Mouse (Mus musculus) megakaryocyte, embryonic 14.5 days (primary cell): ENCODE data around the gene Zfp664. TPM values are rescaled to one million over a fixed set of nuclear protein-coding genes. Genes with fewer than 3 reads are reported as not detected.

Experiments
- H3K27me3 ChIP-seq: replicated peaks from 2 replicates; pipeline ENCODE3; 2012; ENCODE audit warnings: inconsistent platforms
- H3K36me3 ChIP-seq: replicated peaks from 2 replicates; pipeline ENCODE3; 2012; ENCODE audit warnings: low read length, inconsistent platforms, mixed read lengths
- H3K4me1 ChIP-seq: 2 replicates; pipeline ENCODE4 v1.6.1; 2012; ENCODE audit warnings: inconsistent platforms
- H3K4me3 ChIP-seq: replicated peaks from 2 replicates; pipeline ENCODE3; 2012; ENCODE audit warnings: moderate library complexity, mild to moderate bottlenecking, inconsistent platforms
- H3K9me3 ChIP-seq: 2 replicates; pipeline ENCODE4 v1.6.1; 2012; ENCODE audit warnings: inconsistent platforms
- FLI1 ChIP-seq: IDR thresholded peaks from 2 replicates; pipeline ENCODE4 v1.6.1; 2012; ENCODE audit warnings: low read length, inconsistent platforms, mixed read lengths
- GATA1 ChIP-seq: IDR thresholded peaks from 3 replicates; pipeline ENCODE4 v1.6.1; 2012; ENCODE audit warnings: mixed read lengths, low read length, inconsistent platforms, borderline replicate concordance
- polyA plus RNA-seq: library from polyadenylated mRNA; stranded (reverse); fragments of >175 nt; gene quantifications from 2 replicates; pipeline ENCODE4 v1.2.3, GENCODE M21; 2012; ENCODE audit warnings: low replicate concordance; ENCODE audit not compliant: insufficient read depth

Gene Zfp664
- polyA plus RNA-seq, 1 experiment = 9.9 TPM

GRCm38 (mm10) chr5:124919798-124920197 is 57.3 kb downstream of the Zfp664 start:
- Histone ChIP-seq H3K27me3 (peaks cover 50% of the 10 kb centered on the region), H3K36me3 (no peaks in the 10 kb centered on the region)
- TF ChIP-seq FLI1 (no peak), GATA1 (no peak)

GRCm38 (mm10) chr5:124921410-124921809 is 58.9 kb downstream of the Zfp664 start:
- H3K27me3 ChIP-seq = peaks cover 43% of the 10 kb centered on the region

More at GRCm38 (mm10) chr5:124919798-124920197, 57.3 kb downstream of the Zfp664 start:
- no peak overlapping the region for H3K4me3 ChIP-seq
- peaks cover 21% of the 10 kb centered on the region for H3K9me3 ChIP-seq
- peaks cover 13% of the 10 kb centered on the region for H3K4me1 ChIP-seq

DNA sequence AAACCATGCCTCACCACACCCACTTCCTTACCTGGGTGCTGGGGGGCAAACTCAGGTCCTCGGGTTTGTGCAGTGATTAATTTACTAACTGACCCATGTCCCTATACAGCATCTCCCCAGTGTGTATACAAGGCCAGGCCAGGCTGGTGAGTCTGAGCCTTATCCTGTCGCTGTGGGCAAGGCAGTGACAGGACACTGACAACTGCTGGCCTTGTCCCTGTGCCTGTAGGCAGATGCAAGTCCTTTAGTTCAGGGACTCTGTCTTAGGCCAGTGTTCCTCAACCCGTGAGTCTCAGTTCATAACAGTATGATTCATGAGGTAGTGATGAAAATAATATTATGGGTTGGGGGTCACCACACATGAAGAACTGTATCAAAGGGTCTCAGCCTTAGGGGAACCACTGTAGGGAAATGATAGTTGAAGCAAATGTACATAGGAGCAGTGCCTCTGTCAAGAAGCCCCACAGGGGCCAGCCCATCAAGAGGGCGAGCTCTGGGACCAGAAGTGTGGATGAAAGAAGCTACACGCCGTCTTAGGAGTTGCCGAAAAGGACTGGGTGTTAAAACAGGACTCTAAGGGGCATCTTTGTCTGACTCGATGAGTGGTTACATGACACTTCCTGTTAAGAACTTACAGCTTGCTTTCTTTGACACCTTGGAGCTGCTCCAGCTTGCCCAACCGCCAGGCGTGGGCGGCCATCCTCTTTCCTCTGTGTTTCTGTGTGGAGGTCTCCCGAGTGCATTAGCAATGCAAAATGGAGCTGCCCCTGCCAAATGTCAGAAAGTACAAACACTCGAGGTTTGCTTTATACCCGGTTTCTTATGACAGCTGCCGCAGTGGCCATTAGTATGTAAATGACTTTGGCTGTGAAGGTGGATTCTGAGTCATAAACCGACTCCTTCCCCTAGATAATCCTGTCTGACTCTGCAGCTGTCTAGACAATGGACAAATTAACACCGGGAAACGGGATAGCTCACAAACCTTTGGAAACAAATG is 60.2 kb downstream of the Zfp664 start:
- Histone ChIP-seq H3K4me1 (peaks cover 13% of the 10 kb centered on the region), H3K27me3 (peaks cover 37% of the 10 kb centered on the region), H3K4me3 (no peak overlapping the region), H3K36me3 (no peaks in the 10 kb centered on the region), H3K9me3 (peaks cover 16% of the 10 kb centered on the region)
- TF ChIP-seq FLI1 = no peak
- no peak for TF ChIP-seq GATA1

More at GRCm38 (mm10) chr5:124921410-124921809, 58.9 kb downstream of the Zfp664 start:
- no peak for TF ChIP-seq FLI1
- no peak for TF ChIP-seq GATA1
- Histone ChIP-seq H3K9me3 (peaks cover 21% of the 10 kb centered on the region), H3K4me3 (no peak overlapping the region), H3K4me1 (peaks cover 13% of the 10 kb centered on the region), H3K36me3 (no peaks in the 10 kb centered on the region)

- H3K36me3 ChIP-seq = no peaks in the 10 kb centered on the region
- H3K4me1 ChIP-seq = peaks cover 9% of the 10 kb centered on the region; the same call in 1 of the 2 replicates
- no peak for TF ChIP-seq FLI1
- TF ChIP-seq GATA1 = no peak
- H3K9me3 ChIP-seq = peaks cover 49% of the 10 kb centered on the region
- no peak overlapping the region for H3K4me3 ChIP-seq
- H3K27me3 ChIP-seq = peaks cover 50% of the 10 kb centered on the region
These were observed 67.0 kb downstream of the Zfp664 start for GRCm38 (mm10) chr5:124929425-124930054.

- H3K4me1 ChIP-seq = peaks cover 9% of the 10 kb centered on the region; the same call in 1 of the 2 replicates
- H3K27me3 ChIP-seq = peaks cover 49% of the 10 kb centered on the region
- no peak for TF ChIP-seq FLI1
- no peak for TF ChIP-seq GATA1
- no peaks in the 10 kb centered on the region for H3K36me3 ChIP-seq
- no peak overlapping the region for H3K4me3 ChIP-seq
- peaks cover 49% of the 10 kb centered on the region for H3K9me3 ChIP-seq
These were observed 67.6 kb downstream of the Zfp664 start for GRCm38 (mm10) chr5:124930055-124930439.

GRCm38 (mm10) chr5:124930603-124931002 is 68.1 kb downstream of the Zfp664 start:
- Histone ChIP-seq H3K9me3 (peaks cover 49% of the 10 kb centered on the region), H3K4me1 (peaks cover 9% of the 10 kb centered on the region; the same call in 1 of the 2 replicates), H3K4me3 (no peak overlapping the region), H3K27me3 (peaks cover 48% of the 10 kb centered on the region), H3K36me3 (no peaks in the 10 kb centered on the region)
- no peak for TF ChIP-seq GATA1

DNA sequence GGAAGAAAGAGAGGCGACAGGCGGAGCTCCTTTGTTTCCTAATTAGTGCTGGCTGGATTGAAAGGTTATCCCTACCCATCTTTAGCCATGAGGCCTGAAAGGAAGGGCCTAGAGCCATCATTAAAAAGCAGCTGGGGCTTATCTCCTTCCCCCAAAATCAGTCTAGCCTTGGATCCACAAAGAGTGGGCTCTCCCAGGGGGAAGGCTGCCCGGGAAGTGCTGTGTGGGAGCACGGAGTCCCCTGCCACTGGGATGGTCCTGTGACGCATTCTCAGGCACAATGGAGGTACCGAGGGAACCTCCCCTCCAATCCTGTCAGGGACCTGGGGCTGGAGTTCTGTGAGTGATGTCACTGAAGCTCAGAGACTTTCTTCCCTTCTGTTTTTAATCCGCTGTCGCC is 68.6 kb downstream of the Zfp664 start:
- Histone ChIP-seq H3K27me3 (peaks cover 52% of the 10 kb centered on the region), H3K9me3 (peaks cover 49% of the 10 kb centered on the region), H3K36me3 (no peaks in the 10 kb centered on the region), H3K4me1 (peaks cover 9% of the 10 kb centered on the region; the same call in 1 of the 2 replicates), H3K4me3 (no peak overlapping the region)
- TF ChIP-seq FLI1 = no peak
- no peak for TF ChIP-seq GATA1

GRCm38 (mm10) chr5:124934558-124934957 is 72.1 kb downstream of the Zfp664 start:
- Histone ChIP-seq H3K27me3 (peaks cover 47% of the 10 kb centered on the region), H3K4me3 (no peak overlapping the region), H3K4me1 (peaks cover 6% of the 10 kb centered on the region; the same call in 1 of the 2 replicates), H3K36me3 (no peaks in the 10 kb centered on the region), H3K9me3 (peaks cover 35% of the 10 kb centered on the region)
- TF ChIP-seq FLI1 (no peak), GATA1 (no peak)

- TF ChIP-seq GATA1 (no peak), FLI1 (no peak)
- H3K9me3 ChIP-seq = peaks cover 9% of the 10 kb centered on the region
- H3K27me3 ChIP-seq = peaks cover 46% of the 10 kb centered on the region
- H3K36me3 ChIP-seq = no peaks in the 10 kb centered on the region
- no peak overlapping the region for H3K4me3 ChIP-seq
- peaks cover 6% of the 10 kb centered on the region for H3K4me1 ChIP-seq
These were observed 80.8 kb downstream of the Zfp664 start for GRCm38 (mm10) chr5:124943181-124943792.
